Mouse (Mus musculus) liver, embryonic 18 days (tissue): ENCODE data around the gene Gm3005. TPM values are rescaled to one million over a fixed set of nuclear protein-coding genes. Genes with fewer than 3 reads are reported as not detected.

Source experiments
- polyA plus RNA-seq: library from polyadenylated mRNA; depleted of rRNA; stranded (reverse); fragments of >200 nt; gene quantifications from 2 replicates; pipeline ENCODE4 v1.2.3, GENCODE M21; 2012; rRNA removed

Gene Gm3005
- polyA plus RNA-seq: 0.02 and 0.04 TPM in 2 replicates

DNA sequence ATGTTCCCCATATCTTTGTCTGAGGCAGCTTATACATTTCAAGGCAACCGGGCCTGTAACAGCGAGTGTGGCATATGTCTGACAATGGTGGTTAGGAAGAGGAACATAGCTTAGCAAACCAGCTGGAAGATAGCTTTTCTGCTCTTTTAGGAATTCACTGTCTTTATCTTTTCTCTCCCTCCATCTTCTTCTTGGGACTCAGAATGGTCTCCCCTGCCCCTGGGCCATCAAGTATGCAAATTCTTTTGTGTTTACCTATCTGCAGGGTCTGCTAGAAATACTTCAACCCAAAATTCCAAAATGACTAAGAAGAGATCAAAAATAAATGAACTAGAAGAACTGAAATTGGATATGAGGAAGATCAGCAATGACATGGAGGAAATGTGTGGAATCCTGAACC is at the start of gene Gm3005:
Gm3005 (plus strand) TSS at position 301 of the 400 bp plus-strand sequence.

DNA sequence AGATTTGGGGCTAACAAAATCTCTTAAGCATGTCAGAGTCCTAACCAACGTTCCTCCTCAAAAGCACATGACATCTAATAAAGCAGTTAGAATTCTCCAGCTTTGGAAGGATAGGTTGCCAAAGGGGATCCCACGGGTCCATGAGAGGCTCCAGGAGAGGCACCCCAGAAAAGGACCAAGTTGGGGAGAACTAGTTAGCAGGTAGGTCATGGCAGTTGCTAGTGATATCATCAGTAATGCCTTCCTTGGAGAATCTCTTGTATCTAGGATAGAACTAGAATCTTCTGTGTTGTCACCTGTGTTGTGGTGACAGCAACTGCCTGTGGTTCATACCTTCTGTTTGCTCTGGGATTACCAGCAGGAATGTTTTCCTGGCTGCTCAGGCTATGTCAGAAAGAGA is 33.1 kb upstream of the Gm3005 start, which contains the start of gene Gm10413:
Gm10413 (plus strand) TSS at position 301 of the 400 bp plus-strand sequence.

GRCm38 (mm10) chr14:3412314-3412713 is 15.6 kb upstream of the Gm3005 start, which contains the start of gene Gm10409:
Gene Gm10409, plus strand, starts transcription at chr14:3412614.

GRCm38 (mm10) chr14:3449079-3449478 is 21.2 kb downstream of the Gm3005 start, which contains the start of gene Gm10408:
Gene Gm10408, plus strand, starts transcription at chr14:3449379.

DNA sequence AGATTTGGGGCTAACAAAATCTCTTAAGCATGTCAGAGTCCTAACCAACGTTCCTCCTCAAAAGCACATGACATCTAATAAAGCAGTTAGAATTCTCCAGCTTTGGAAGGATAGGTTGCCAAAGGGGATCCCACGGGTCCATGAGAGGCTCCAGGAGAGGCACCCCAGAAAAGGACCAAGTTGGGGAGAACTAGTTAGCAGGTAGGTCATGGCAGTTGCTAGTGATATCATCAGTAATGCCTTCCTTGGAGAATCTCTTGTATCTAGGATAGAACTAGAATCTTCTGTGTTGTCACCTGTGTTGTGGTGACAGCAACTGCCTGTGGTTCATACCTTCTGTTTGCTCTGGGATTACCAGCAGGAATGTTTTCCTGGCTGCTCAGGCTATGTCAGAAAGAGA is 206.3 kb downstream of the Gm3005 start, which contains the start of gene Gm3012:
Gm3012 (plus strand) TSS at position 301 of the 400 bp plus-strand sequence.

Other genes with a start within 250 kb of the Gm3005 start
- not detected in 2 replicates for gene Gm5795, start 239.8 kb upstream of the Gm3005 start, polyA plus RNA-seq
- 0.23 TPM in 2 replicates for gene D830030K20Rik, start 219.6 kb upstream of the Gm3005 start, polyA plus RNA-seq
- gene Gm2956, start 95.5 kb upstream of the Gm3005 start, polyA plus RNA-seq: not detected in 2 replicates
- not detected in 2 replicates for gene Gm10413, start 33.0 kb upstream of the Gm3005 start, polyA plus RNA-seq
- gene Gm10409, start 15.5 kb upstream of the Gm3005 start, polyA plus RNA-seq: 0.02 TPM in 1 of 2 replicates, not detected in the other
- gene Gm10408, start 21.3 kb downstream of the Gm3005 start, polyA plus RNA-seq: not detected in 2 replicates
- not detected in 2 replicates for gene Gm3012, start 206.4 kb downstream of the Gm3005 start, polyA plus RNA-seq
- 0.02 TPM in 1 of 2 replicates, not detected in the other for gene Gm3020, start 223.9 kb downstream of the Gm3005 start, polyA plus RNA-seq